Mouse (Mus musculus) kidney, embryonic 16.5 days (tissue): ENCODE measurements at regions not wholly inside any gene's neighbourhood (a gene's known extent, or its start where the extent isn't known, plus 50 kb on each side); places are given as distances from the start of the nearest gene placed in this dataset.
A peak's percentile ranks its signal among the peaks of the same experiment; 100 is the strongest.

Experiments
- ATAC-seq: fragments of 200-750 bp; cut with Nextera tagmentation; 2 replicates; pipeline ENCODE4 v1.8.0; 2017; ENCODE audit warnings: moderate TSS enrichment; ENCODE audit not compliant: low FRiP score, low TSS enrichment
- H3K27ac ChIP-seq: fragments of 300-500 bp; sonication (generic); 2 replicates; pipeline ENCODE4 v1.5.1; 2014; ENCODE audit warnings: low read length
- H3K27me3 ChIP-seq: fragments of 300-500 bp; sonication (generic); 2 replicates; pipeline ENCODE4 v1.6.1; 2014; ENCODE audit warnings: low read length, control low read depth, mixed read lengths; ENCODE audit not compliant: insufficient read depth
- H3K36me3 ChIP-seq: fragments of 300-500 bp; sonication (generic); 2 replicates; pipeline ENCODE4 v1.6.1; 2014; ENCODE audit warnings: low read length, control low read depth, mixed read lengths; ENCODE audit not compliant: insufficient read depth
- H3K4me1 ChIP-seq: fragments of 300-500 bp; sonication (generic); 2 replicates; pipeline ENCODE4 v1.6.1; 2014; ENCODE audit warnings: low read length, control low read depth, mixed read lengths; ENCODE audit not compliant: insufficient read depth
- H3K4me2 ChIP-seq: fragments of 300-500 bp; sonication (generic); replicated peaks from 2 replicates; pipeline ENCODE4 v1.6.1; 2014; ENCODE audit warnings: low read depth, low read length
- H3K4me3 ChIP-seq: fragments of 300-500 bp; sonication (generic); 2 replicates; pipeline ENCODE4 v1.5.1; 2014; ENCODE audit warnings: mild to moderate bottlenecking, low read length
- H3K9ac ChIP-seq: fragments of 300-500 bp; sonication (generic); replicated peaks from 2 replicates; pipeline ENCODE4 v1.6.1; 2014; ENCODE audit warnings: low read length
- H3K9me3 ChIP-seq: fragments of 300-500 bp; sonication (generic); 2 replicates; pipeline ENCODE4 v1.6.1; 2016; ENCODE audit warnings: low read length, control low read depth
- WGBS: fragments of 180-500 bp; shearing (Covaris S2); extraction: QIAGEN DNeasy Blood & Tissue Kit; methylation state at CpG from one replicate; pipeline ENCODE4 v1.1.7; 2014; 5-methylcytosine and 5-hydroxymethylcytosine counted together

DNA sequence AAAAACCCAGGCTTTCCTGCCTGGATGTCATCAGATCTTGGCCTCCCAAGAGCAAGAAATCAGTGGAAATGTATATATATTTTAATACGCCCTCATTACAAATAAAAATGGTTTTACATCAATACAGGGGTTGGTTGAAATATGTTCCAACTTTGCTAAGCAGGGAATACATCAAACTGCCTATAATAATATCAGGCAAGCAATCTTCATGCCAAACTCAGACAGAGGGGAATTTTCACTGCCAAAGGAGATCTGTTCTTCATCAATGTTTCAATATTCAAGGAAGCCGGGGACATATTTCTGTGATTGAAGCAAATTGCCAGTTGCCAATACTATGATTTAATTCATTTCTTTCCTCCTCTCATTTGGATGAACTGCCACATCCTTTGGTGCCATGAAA, 340.9 kb downstream of the Tns1 start:
- no peaks in the 10 kb centered on the region for H3K27me3 ChIP-seq
- no peaks in the 10 kb centered on the region for H3K4me1 ChIP-seq
- H3K4me3 ChIP-seq: no peak overlapping the region
- H3K4me2 ChIP-seq: no peak overlapping the region
- 90% methylated on average over 2 of the region's 2 CpGs for WGBS
- ATAC-seq: no peak
- no peaks in the 10 kb centered on the region for H3K9me3 ChIP-seq
- no peak overlapping the region for H3K9ac ChIP-seq
- H3K27ac ChIP-seq: no peak overlapping the region
- H3K36me3 ChIP-seq: no peaks in the 10 kb centered on the region

DNA sequence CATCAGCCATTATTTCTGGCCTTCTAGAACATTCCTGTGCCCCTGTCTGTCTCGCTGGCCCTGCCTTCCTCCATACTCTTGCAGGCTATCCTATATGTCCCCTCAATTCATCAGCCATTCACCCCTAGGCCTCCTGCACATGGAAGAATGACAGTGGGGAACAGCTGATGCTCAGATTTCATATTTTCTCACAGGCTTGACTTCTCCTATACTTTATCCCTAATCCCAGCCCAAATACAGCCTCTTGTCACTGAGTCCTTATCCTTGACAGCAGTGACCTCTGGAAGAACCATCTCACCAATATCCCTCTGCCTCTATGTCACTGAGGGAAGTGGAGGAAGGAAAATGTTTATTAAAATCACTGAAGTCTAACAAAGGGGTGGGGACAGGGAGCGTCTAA, 341.4 kb downstream of the Tns1 start:
- Histone ChIP-seq H3K4me1 (no peaks in the 10 kb centered on the region), H3K9ac (no peak overlapping the region), H3K27me3 (no peaks in the 10 kb centered on the region), H3K4me3 (no peak overlapping the region), H3K36me3 (no peaks in the 10 kb centered on the region), H3K27ac (no peak overlapping the region), H3K4me2 (no peak overlapping the region), H3K9me3 (no peaks in the 10 kb centered on the region)
- ATAC-seq: no peak
- 72% methylated on average over 2 of the region's 2 CpGs for WGBS

DNA sequence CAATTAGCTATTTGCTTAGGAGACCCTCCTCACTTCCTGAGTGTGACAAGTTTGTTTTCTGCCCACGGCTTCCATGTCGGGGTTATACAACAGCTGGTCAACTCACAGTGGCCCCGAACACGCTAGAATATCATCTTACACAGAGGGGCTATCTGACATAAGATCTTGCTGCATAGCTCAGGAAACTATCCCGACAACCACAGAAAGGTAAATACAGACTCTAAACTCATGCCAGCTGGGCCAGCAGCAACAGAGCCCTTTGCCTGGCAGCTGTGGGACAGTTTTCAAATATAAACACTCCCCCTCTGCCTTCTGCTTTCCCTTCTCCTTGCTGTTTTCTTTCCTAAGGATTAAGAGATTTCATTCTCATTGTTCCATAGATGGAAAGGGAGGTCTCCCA, 352.5 kb downstream of the Tns1 start:
- no peak overlapping the region for H3K4me2 ChIP-seq
- no peak overlapping the region for H3K4me3 ChIP-seq
- H3K36me3 ChIP-seq: no peaks in the 10 kb centered on the region
- no peaks in the 10 kb centered on the region for H3K27me3 ChIP-seq
- H3K4me1 ChIP-seq: no peaks in the 10 kb centered on the region
- H3K9me3 ChIP-seq: no peaks in the 10 kb centered on the region
- 3% methylated on average over 5 of the region's 5 CpGs for WGBS
- H3K27ac ChIP-seq: no peak overlapping the region
- no peak overlapping the region for H3K9ac ChIP-seq
- 0 out of 2 replicates have a peak, but pooled peaks have one; percentile 27 for ATAC-seq

DNA sequence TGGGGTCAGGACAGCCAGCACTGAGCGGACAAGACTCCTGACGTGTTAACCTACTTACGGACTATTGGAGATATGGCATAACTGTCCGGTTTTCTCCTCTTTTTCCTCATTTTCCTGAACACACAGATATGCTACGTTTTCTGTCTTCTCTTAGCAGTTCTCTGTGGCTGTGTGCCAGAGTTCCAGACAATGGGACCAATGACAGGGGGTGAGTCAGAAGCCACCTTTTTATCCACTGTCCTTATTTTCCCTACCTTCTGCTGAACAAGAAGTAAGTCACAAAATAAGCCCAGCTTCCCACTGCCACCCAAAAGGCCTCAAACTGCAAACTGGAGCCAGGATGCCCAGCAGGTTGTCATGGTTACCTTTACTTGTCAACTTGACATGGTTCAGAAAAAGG, 353.6 kb downstream of the Tns1 start:
- no peak overlapping the region for H3K4me2 ChIP-seq
- H3K27me3 ChIP-seq: no peaks in the 10 kb centered on the region
- H3K36me3 ChIP-seq: no peaks in the 10 kb centered on the region
- 83% methylated on average over 5 of the region's 5 CpGs for WGBS
- ATAC-seq: no peak
- no peak overlapping the region for H3K9ac ChIP-seq
- no peak overlapping the region for H3K4me3 ChIP-seq
- H3K9me3 ChIP-seq: no peaks in the 10 kb centered on the region
- H3K4me1 ChIP-seq: no peaks in the 10 kb centered on the region
- H3K27ac ChIP-seq: no peak overlapping the region

DNA sequence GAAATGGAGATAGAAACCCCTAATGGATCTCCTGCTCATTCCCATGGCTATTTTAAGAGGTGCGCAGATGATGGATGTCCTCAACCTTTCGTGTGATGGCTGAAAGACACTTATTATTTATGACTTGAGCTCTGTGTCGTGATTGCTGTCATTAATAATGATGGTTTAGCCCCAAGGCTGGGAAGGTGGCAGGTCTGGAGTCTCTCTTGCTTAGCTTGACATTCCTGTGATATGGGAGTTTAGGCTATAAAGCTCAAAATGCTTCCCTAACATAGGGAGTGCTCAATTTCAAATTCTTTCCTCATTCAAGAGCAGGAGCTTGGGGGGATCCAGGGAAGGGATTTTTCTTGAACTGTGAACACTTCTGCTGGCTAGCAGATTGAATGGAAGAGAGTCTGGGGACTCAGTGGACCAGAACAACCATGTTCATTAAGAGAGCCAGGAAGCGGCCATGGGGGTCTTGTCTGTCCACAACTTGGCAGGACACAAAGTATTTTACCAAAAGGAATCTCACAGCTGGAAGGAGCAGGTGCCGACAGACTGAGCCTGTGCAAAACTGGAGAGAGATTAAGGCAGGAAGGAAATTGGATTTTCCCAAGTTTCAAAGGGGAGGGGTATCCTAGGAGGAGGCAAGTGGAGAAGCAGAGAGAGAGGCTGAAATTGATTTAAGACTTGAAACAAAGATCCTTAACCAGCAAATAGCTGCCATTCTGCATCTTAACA, 359.5 kb downstream of the Tns1 start:
- no peak for ATAC-seq
- no peaks in the 10 kb centered on the region for H3K27me3 ChIP-seq
- H3K4me2 ChIP-seq: no peak overlapping the region
- no peak overlapping the region for H3K27ac ChIP-seq
- no peak overlapping the region for H3K9ac ChIP-seq
- H3K4me1 ChIP-seq: no peaks in the 10 kb centered on the region
- no peak overlapping the region for H3K4me3 ChIP-seq
- H3K9me3 ChIP-seq: no peaks in the 10 kb centered on the region
- no peaks in the 10 kb centered on the region for H3K36me3 ChIP-seq
- WGBS: 50% methylated on average over 5 of the region's 5 CpGs

DNA sequence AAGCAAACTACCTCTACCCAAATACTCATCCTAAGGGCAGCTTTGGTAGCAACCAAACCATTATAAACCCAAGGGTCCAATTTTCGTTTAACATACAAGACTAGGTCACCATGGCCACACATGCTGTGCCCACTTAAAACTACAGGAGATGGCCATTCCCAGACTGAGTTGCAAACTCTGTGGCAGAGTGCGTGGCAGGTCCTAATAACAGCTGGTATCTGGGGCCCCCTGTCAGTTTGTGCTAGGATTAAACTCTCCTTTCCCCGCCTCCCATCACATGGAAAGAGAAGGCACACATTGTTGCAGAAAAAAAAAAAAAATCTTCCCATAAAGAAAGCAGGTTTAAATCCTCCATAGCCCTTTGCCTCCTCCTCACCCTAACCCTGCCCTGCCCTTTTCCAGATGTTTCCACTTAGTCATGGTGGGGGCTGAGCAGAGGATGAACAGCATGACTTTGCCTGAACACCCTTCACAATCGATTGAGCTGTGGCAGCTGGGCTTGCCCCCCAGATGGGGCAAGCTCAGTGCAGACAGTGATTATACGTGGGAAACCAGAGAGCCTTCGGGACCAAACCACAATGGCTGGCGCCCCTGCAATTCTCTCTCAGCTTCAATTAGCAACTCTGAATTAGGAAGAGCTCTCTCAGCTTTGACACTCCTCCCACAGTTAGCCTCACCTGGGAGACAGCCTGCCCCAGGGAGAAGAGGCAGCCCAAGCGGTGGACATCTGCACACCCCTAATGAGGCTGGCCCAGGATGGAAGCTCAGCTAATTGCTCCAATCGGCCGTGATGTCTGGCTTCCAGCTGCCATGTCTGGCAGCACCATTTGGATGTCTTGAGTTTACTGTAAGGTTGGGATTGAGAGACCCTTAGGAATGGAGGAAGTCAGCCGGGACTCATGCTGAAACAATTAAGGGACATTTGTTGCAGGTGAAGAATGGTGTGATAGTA, 365.9 kb downstream of the Tns1 start:
- 41% methylated on average over 11 of the region's 11 CpGs for WGBS
- H3K4me3 ChIP-seq: no peak overlapping the region
- no peaks in the 10 kb centered on the region for H3K9me3 ChIP-seq
- H3K4me2 ChIP-seq: no peak overlapping the region
- H3K36me3 ChIP-seq: no peaks in the 10 kb centered on the region
- no peaks in the 10 kb centered on the region for H3K27me3 ChIP-seq
- no peaks in the 10 kb centered on the region; the same call in 1 of the 2 replicates for H3K4me1 ChIP-seq
- H3K9ac ChIP-seq: no peak overlapping the region
- no peak overlapping the region for H3K27ac ChIP-seq
- 0 out of 2 replicates have a peak, but pooled peaks have one; percentile 9 for ATAC-seq

DNA sequence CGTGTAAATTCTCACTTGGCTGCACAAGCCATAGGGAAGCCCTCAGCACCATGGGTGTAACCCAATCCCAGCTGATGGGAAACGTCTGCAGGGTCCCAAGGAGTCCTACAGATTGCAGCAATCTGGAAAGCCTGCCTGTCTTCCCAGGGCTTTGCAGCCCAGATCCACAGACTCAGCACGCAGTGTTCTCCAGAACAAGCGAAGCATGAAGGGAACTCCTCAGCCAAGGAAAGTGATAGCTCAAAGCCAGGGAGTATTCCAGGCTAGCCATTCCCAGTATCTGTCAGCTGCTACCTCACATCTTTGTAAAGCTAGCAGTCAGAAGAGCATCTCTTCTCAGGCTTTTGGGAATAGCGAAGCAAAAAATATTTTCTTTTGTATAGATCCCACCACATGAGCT, 368.5 kb downstream of the Tns1 start:
- H3K27me3 ChIP-seq: no peaks in the 10 kb centered on the region
- WGBS: 45% methylated on average over 5 of the region's 5 CpGs
- no peaks in the 10 kb centered on the region for H3K9me3 ChIP-seq
- H3K36me3 ChIP-seq: no peaks in the 10 kb centered on the region
- H3K27ac ChIP-seq: no peak overlapping the region
- no peak overlapping the region for H3K4me3 ChIP-seq
- H3K4me2 ChIP-seq: no peak overlapping the region
- H3K4me1 ChIP-seq: no peaks in the 10 kb centered on the region; the same call in 1 of the 2 replicates
- ATAC-seq: peak; percentile 46; the same call in 1 of the 2 replicates
- H3K9ac ChIP-seq: no peak overlapping the region

DNA sequence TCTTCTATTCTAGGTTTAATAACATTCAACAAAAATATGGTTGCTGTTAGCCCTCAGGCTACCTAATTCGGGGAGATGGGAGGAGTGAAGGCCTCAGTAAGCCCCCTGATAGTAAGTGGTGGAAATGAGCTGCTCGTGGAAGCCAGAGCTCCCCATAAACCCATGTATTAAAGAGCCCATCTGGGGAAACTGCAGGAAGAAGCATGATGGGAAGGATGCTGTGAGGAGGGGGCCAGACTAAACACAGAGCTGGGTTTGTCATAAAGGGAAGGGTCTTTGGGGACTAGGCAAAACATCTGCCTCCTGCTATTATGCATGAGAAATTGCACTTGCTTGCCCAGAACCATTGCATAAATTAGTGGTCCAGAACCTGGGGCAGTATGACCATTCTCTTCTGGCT, 369.3 kb downstream of the Tns1 start:
- H3K4me2 ChIP-seq: no peak overlapping the region
- H3K9me3 ChIP-seq: no peaks in the 10 kb centered on the region
- H3K36me3 ChIP-seq: no peaks in the 10 kb centered on the region
- H3K27ac ChIP-seq: no peak overlapping the region
- H3K4me3 ChIP-seq: no peak overlapping the region
- ATAC-seq: no peak
- no peak overlapping the region for H3K9ac ChIP-seq
- no peaks in the 10 kb centered on the region for H3K27me3 ChIP-seq
- 89% methylated on average over 2 of the region's 2 CpGs for WGBS
- no peaks in the 10 kb centered on the region; the same call in 1 of the 2 replicates for H3K4me1 ChIP-seq

DNA sequence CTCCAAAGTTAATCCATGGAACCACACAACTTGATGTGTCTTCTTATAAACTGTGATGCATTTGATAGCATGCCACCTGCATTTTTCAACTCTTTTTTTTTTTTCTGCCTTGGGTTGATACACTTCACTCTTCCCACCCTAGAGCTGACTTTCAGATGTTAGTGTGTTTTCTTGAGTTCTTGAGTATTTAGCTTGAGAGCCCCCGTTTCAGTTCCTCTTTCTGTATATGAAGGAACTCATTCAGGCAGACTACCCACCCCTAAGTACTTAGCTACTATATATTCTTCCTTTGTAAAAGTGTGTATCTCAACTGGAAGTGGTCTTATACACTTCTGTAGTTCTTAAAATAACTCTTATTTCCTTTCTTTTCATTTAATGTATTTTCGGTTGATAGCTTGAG, 371.1 kb downstream of the Tns1 start:
- H3K36me3 ChIP-seq: no peaks in the 10 kb centered on the region
- no peaks in the 10 kb centered on the region; the same call in 1 of the 2 replicates for H3K4me1 ChIP-seq
- no peak overlapping the region for H3K4me3 ChIP-seq
- H3K9ac ChIP-seq: no peak overlapping the region
- WGBS: 88% methylated on average over 2 of the region's 2 CpGs
- no peak overlapping the region for H3K4me2 ChIP-seq
- no peak overlapping the region for H3K27ac ChIP-seq
- H3K27me3 ChIP-seq: no peaks in the 10 kb centered on the region
- no peak for ATAC-seq
- no peaks in the 10 kb centered on the region for H3K9me3 ChIP-seq

DNA sequence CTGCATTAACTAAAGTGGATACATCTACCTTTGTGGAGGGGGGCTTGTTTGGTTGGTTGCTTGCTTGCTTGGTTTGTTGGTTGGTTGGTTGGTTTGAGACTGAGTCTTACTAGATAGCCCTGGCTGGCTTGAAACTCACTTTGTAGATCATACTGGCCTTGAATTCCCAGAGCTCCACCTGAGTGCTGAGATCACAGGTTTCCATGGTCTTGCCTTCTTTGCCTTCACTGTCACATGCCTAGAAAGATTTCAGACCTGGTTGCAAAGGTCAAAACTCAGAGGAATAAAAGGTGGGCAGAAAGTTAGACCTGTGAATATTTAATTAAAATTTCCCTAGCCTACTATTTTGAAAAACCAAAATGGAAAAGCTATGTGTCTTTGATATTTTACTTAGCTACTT, 375.5 kb downstream of the Tns1 start:
- no peak overlapping the region for H3K27ac ChIP-seq
- H3K27me3 ChIP-seq: no peaks in the 10 kb centered on the region
- ATAC-seq: no peak

More for the DNA sequence above, 375.5 kb downstream of the Tns1 start:
- Histone ChIP-seq H3K4me3 (no peak overlapping the region), H3K9me3 (no peaks in the 10 kb centered on the region), H3K9ac (no peak overlapping the region), H3K4me1 (peaks cover 12% of the 10 kb centered on the region), H3K4me2 (no peak overlapping the region), H3K36me3 (no peaks in the 10 kb centered on the region)
